Mouse (Mus musculus) retina, embryonic 14.5 days (tissue): ENCODE measurements at regions not wholly inside any gene's neighbourhood (a gene's known extent, or its start where the extent isn't known, plus 50 kb on each side); places are given as distances from the start of the nearest gene placed in this dataset.

ENCODE experiments used
- DNase-seq: peaks from one replicate; pipeline ENCODE4 v3.0.0-alpha.2; 2015; ENCODE audit warnings: low spot score

DNA sequence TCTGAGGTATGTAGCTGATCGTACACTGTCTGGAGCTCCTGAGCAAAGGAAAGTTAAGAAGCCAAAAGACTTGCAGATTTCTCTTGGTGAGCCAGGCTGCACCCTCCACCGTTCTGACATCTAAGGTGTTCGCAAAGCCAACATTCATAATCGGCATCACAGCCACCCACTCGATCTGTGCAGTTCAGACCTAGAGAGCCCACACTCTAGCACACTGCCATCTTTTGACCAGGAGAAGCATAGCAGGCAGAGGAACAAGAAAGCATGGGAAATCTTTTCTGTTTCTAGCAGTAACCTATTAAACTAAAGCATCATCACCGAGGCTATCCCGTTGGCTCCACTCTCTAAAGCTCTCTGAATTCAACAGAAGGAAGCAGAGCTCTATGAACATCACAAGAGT, 59.2 kb downstream of the Areg start:
- DNase-seq = peak; percentile 66

DNA sequence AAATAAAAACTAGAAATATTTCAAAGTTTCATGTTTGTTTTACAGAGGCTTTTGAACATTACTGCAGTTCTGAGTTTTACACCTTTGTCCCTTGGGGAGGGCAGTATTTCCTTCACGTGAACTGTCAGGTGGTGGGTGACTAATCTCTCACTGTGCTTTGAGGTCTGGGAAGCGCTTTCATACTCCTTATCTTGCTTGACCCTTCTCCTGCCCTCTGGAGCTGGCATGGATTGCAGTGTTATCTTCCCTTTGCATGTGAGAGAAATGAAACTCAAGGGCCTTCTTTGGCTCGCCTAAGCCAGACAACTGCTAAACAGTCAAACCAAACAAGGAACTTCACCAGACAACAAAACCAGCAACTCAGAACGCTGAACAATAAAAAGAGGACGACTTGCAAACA, 61.0 kb downstream of the Areg start:
- DNase-seq = no peak

DNA sequence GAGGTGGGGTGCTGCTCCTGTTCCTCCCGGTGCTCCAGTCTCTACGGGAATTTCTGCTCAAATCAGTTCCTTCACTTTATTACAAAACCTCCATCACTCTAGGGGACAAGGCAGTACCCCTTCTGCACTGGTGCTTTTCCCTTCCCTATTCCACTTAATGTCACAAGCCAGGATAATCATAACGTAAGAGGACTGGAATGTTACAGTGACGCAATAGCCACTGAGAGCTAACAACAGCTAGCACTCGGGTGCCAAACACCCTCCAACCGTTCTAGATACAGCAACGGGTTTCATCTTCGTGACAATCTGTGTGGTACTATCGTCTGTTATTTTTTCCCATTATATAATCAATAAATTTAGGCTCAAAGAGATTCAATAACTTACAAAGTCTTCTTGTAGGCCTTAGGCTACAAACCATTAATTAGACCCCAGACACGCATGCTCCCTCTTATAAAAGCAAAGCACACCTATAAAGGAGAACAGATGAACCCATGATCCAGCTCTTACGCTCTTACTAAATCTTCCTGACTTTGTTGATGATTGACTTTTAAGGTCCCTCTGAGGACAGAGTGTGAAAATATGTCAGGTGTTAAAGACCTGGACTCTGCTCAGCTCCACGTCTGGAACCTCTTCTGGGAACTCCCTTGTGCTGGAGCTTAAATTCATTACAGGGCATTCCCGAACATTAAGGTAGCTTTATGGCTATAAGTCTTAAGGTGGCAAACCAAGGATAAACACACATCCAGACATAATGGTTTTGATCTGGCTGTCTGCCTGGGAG, 65.0 kb downstream of the Areg start:
- no peak for DNase-seq

DNA sequence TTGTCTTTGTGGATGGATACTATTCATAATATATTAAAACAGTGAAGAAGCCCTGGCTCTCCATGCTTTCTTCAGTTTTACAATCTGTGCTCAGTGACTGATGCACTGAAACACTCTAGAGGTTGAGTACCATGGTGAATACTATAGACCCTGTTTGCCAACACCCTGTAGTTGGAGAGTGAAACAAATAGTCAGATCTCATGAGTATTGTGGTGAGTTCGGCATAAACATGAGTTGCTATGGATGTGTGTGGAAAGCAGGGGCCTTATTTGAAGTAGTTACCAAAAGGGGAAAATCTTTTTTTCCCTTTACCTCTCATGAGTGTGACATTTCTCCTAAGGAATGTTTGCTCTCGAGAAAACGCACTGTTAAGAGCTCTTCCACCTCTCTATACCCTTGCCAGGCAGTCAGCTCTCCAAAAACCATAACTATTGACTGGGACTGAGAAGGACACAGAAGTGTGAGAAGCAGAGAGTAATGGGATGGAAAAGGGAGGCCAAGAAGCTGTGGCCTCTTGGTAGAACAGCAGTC, 66.0 kb downstream of the Areg start:
- DNase-seq = no peak

DNA sequence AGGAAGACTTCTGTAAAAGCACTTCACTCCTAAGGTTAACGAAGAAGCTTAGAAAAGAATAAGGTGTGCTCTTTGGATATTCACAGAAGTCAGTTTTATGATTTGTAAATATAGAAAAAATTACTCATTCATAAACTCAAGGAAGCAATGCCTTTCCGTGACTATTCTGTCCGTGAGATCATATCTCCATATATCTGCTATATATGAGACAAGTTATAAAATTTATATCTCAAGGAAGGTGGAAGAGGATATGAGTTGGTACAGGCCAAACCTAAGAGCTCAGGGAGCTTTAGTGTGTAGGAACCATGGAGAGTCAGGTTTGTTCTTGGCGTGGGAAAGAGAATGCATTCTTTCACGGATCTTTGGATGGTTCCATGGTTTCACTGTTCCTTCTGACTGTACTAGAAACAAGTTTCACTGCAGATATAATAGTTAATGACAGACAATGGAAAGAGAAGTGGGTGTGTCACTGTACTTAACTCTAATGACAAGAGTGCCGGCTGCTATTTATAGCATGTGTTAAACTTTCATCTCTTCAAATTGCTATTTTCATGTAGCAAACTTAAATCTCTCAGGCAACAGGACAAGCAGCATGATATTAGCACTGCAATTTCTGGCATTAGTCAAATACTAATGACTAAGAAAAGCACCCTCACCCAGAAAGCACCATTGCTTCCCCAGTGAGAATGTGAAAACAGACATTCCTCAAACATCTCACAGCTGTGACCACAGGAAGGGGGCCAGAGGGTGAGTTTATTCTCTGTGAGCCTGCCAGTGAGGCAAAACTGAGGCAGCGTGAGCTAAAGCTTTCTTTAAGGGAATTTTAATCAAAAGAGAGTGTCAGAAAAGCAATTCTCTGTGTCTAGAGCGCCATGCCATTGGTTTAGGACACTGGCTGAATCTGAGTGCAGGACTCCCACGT, 67.4 kb downstream of the Areg start:
- DNase-seq = no peak

DNA sequence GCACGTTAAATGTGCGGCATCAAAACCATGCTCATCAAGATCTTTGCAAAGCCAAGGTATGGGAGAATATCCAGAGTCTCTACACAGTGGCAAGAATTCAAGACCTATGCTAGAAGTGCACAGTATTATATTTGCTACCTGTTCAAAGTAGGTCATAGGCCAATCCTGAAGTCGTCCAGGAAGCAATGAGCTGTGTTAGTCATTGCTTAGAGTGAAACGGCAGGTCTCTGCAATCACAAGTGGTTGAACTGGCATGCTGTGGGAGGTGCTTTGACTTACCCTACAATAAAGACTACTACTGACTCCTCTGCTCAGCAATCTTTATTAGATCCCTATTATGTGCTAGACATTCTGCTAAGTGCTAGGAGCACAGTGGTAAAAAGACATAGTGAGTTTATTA, 80.8 kb downstream of the Areg start:
- DNase-seq = no peak

DNA sequence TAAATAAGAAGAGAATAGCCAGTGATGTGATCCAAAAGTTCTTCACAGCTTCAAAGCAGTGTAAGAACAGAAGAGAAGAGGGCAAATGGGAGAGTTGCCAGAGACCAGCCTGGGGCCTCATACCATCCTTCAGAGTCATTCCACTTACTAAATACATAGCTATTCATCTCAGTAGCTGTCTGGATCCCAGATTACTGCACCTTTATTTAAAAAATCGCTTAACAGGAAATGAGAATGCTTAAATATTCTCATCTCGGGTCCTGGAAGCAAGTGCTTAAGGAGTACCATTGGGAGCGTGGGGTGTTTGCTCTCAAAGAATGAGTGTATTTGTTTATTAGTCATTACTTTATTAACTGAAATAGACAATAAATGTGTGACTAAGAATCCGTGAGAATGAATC, 102.3 kb downstream of the Areg start:
- DNase-seq = no peak

DNA sequence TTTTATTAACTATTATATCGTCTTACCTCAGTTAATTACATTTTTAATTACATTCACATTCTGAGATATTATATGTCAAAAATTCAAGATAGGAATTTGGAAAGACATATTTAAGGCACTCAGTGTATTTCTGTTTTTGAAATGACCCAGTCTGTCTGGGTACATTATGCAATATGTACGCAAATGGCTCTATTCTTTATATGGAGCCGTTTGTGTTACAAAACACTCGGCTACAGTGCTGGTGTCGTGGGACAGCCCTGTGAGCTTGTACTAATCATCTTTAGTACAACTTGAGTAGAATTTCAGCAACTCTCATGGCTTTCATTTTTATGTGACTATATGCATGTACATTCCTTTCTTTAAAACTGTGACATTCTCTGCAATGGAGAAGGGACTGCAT, 108.0 kb downstream of the Areg start:
- DNase-seq = no peak

DNA sequence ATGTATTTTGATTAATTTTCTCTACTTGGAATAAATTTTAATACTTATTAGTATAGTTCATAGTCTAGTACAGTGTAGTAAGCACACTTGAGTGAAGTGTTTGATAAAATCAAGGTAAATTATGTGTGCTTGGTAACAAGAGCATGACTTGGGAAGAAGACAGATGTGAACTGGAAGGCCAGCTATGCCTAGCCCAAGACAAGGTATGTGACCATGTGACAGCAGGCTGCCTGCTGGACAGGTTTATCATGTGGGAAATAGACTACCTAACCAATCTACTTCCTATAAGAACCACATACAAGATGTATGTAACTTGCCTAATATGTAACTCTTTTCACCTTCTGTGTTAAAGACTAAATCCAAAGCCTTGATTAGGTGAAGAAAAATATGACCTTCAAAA, 122.5 kb downstream of the Areg start:
- DNase-seq = no peak

DNA sequence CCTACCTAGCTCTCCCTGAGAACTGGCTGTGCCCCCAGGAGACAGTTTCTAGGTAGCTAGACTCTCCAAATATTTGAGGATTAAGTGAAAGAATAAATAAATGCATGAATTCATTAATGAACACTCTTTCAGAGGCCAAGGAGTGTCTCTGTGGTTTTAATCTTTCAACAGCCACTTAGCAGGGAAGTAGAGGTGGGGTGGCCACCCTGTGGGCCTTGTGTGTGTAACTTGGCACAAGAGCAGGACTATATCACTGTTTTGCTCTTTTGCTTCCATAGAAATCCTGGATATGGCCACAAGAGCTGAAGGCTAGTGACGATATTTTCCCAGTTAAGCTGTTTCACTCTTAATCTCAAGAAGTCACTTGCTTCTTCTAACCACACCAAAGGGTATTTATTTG, 123.1 kb downstream of the Areg start:
- DNase-seq = no peak

DNA sequence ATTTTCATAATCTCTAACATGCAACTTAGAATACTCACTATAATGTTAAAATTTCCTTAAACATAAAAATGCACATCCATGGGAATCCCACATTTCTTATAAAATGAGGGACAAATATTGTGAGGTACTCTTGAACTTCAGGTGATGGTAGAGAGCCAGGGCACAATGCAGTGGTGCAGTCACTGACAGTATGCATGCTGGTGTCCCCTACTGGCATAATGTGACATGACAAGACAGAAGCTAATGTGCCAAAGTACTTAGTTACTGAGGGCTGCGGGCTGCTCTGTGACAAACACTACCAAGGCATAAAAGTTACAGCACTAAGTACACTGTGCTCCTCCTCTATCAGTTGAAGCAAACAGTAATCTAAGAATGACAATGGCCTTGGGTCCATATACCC, 131.3 kb downstream of the Areg start:
- DNase-seq = no peak

DNA sequence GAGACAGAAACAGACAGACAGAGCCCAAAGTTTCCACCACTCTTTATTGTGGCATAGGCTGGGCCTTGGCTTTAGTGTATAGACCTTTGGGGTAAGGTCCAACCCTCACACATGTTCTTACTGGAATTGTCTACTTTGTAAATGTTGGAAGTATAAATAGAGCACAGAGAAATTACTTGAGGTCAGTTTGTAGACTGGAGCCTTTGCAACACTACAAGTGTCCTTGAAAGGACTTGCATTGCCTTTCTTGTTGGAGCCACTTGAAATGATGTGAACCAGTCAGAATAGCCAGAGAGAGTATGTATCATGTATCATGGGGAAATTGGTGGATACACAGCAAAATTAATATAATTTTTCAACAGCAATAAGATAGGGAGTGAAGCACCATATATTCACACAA, 131.4 kb downstream of the Btc start:
- no peak for DNase-seq

DNA sequence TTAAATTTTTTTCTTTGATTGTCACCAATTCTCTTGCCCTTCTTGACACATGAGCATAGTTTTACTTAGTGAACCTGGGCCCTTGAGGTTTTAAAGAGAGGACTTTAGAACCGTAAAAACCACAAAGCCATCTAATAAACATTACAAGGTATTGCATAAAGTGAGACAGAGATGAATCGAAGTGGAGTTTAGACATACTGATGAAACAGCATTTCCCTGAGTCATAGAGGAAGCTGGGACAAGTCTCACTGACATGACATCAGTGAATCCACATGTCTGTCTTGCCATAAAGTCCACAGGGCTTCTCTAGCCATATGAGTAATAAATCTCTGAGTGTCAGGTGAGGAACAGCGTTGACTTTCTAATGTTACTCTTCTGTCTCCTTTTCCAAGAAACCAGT, 128.4 kb downstream of the Btc start:
- DNase-seq = no peak

DNA sequence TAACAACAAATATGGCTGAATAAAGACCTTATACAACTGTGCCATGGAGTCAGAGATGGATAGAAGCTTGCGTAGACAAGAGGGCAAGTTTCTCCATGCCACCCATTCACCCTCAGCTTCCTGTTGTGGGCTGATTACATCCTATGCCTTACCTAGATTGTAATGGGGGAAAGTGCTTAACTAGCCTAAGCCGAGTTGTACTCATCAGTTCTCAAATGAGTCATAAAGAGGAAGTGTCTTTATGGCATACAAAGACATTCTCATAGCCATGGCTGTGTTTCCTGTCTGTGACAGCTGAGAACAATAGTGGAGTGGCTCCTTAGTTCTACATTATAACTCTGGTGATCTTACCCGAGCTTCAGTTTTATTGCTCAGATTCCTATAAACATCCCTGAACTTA, 124.3 kb downstream of the Btc start:
- no peak for DNase-seq

DNA sequence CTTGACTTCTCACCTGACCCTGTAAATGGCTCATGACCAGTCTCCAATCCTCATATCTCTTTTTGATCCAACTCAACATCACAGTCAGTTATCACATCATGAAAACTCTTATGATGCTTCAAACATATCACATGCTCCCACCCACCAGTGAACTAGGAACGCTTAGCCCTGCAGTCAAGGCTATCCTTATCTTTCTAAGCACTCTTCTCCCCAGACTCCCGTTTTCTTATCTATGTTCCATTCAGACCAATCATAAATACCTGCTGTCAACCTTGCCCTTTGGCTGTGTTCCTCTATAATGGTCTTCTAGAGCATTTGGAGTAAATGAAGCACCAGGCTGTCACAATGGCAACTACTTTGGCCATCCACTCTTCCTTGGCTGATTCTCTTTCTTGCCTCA, 123.3 kb downstream of the Btc start:
- DNase-seq = no peak

DNA sequence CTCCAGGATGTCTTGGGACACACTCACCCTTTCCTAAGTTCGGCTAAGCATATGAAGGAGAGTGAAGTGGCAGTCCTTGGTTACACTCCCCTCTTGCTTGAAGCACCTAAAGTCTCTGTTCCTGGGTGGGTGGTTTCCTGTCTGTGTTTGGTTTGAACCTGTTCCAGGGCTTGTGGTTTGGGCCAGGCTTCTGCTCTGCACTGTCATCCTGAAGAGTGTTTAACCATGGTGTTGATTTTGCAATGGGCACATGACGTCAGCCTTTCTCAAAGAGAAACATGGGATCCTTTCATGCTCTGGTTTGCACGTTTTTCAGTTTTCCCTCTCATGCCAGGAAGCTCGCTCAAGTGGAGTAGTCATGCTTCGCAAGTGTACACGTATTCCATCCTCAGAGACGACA, 119.8 kb downstream of the Btc start:
- DNase-seq = no peak

DNA sequence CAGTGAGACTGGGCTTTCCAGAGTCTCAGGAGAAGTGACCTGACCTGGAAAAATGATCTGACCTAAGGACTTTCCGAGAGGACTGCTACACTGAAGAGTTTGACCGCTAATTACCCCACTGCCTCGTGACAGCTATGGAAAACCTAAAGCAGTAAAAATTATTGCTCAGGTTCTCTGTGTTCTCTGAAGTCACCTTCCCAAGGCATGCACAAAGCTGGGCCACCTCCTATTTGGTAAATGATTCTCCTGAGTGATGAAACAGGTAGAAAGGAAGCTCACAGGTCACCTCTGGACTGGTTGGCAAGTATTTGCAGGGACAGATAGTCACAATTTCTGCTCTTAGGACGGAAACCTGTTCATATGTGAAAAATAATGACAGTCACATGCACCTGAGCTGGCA, 109.7 kb downstream of the Btc start:
- peak; percentile 4 for DNase-seq

DNA sequence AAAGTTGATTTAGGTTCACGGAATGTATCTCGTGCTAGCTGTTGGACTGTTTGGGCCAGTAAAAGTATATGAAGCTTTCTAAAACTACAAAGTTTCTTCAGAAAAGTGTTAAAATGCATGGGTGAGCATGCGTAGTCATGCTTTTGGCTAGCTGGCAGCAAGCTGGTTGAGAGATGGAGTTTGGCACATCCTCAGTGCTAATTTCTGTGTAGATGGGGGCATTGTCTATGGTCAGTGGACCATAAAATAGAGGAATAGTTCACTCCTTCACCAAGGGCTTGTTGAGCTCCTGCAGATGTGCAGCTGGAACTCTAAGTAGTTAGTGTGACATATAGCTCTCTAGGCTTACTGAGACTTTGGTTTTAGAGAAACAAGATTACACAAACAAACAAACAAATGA, 107.8 kb downstream of the Btc start:
- peak; percentile 16 for DNase-seq

DNA sequence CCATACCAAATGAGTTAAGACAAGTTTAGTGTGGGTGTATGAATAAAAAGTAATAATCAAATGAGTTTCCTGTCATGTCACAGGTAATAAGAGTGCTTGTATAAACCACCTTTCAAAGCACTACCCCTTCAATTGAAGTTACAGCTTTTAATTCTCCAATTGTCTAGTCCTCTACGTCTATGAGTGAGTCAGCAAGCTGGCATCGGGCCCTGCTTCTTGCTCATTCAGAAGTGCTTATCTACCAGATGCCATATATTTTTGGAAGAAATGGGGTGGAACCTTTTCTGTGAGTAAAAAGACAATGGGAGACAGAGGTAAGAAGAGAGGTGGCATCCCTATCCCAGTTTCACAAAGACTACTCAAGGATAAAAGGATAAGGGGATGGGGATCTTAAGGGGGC, 105.7 kb downstream of the Btc start:
- no peak for DNase-seq

DNA sequence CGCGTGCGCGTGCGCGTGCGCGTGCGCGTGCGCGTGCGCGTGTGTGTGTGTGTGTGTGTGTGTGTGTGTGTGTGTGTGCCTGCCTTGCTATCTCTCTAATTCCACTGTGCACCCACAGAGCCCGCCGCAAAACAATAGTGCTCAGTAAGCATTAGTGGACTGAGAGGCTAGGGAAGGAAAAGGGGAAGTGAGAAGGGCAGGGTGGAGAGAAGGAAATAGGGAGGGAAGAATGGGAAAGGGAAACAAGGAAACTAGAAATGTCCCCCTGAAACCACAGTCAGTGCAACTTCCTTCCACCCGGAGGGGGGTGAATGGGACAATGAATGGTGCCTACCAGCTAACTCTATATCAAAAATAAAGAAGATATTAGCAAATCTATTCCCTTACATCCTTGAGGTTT, 100.7 kb downstream of the Btc start:
- no peak for DNase-seq

DNA sequence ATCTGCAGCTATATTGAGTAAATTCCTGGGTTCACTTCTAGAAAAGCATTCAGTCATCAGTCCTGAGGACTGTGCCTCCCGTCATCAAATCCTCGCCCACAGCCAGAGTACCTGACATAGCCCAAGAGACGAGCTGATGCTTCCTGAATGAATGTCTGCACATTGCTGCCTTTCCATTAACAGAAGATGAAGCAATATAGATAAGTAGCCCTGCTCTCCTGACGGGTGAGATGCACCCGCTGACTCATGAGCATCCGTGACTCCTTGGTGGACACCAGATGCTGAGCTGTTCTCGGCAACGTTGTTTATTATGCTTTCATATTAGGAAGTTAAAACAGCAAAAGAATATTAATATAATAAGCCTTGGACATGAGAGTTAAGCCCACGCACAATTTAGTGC, 99.9 kb downstream of the Btc start:
- DNase-seq = no peak

DNA sequence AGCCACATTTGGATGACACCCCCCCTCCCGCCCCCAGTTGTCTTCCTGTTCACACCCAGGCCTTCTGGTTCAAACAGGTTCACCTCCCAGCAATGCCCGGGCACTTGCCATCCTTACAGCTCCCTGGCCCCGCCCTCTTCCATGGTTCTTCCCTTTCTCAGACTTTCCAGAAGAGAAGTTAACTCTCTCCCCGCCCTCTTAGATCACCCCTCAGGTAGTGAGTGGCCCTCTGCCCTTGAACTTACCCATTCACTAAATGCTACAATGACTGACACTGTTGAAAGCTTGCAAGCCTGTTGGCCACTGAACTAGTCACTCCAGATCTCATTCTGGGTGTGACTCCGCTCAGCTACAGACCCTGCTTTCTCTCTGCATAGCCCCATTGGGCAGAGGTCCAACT, 99.1 kb downstream of the Btc start:
- DNase-seq = no peak

DNA sequence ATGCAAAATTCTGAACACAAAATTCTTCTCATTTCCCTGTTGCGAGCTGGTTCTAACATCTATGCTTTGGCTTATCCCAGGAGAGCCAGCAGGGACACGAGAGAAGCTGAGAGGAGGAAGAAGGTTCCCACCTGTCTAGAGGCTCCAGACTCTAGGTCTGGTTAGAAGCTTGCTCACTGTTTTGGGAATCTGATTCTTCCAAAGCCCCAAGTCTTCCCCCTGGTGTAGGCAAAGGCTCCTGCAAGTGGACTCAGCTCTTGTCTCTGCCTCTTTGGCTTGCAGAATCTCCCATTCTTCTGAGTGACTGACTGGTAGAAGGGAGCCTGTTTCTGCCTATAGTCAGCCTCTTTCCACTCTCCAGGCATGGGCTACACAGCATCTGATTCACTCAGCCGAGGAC, 95.8 kb downstream of the Btc start:
- DNase-seq = no peak
